Mouse (Mus musculus) G1E (cell line): ENCODE results near the gene Bloc1s1.

Experiments used
- CTCF ChIP-seq: IDR thresholded peaks from 2 replicates; pipeline ENCODE4 v1.5.1; 2012; ENCODE audit warnings: low read depth, low read length, inconsistent platforms, mixed read lengths
- GATA1 ChIP-seq: IDR thresholded peaks from 2 replicates; pipeline ENCODE4 v1.6.1; 2012; ENCODE audit warnings: borderline replicate concordance, low read length, inconsistent platforms, mixed read lengths
- TAL1 ChIP-seq: conservative IDR thresholded peaks from 2 replicates; pipeline ENCODE4 v1.6.1; 2012; ENCODE audit warnings: low read depth, low read length, inconsistent platforms, mixed read lengths

DNA sequence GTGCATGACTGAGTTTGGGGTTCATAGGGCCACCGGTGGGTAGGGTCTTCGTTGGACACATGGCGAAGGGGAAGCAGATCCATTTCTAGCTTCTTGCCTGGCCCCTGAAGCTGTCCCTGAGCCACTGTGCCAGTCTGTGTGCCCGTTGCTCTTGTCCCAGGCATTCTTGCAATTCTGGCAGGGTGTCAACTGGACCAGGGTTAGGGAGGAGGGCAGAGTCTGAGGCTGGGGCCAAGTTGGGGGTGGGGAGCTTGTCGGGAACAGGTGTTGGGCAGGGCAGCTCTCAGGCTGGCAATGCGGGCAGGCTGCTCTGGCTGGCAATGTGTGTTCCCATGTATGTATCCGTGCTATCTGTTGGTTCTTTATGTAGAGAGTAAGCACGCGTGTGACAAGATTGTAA lies 14.6 kb upstream of the Bloc1s1 start:
- TF ChIP-seq CTCF (no peak), GATA1 (no peak), TAL1 (no peak)
